Mouse (Mus musculus): ENCODE results near the gene Galr2. TPM values are rescaled to one million over a fixed set of nuclear protein-coding genes. Genes with fewer than 3 reads are reported as not detected.

Gene Galr2
- polyA plus RNA-seq, 1 experiment from 2014 or later = 0.21 TPM

GRCm38 (mm10) chr11:116255090-116255981 lies 25.4 kb upstream of the Galr2 start:
- H3K27ac ChIP-seq = no peak overlapping the region
- WGBS = 89% methylated on average over 22 of the region's 22 CpGs
- H3K4me3 ChIP-seq = no peak overlapping the region
- H3K27me3 ChIP-seq (ENCODE audit: insufficient read depth, poor library complexity, severe bottlenecking) = no peaks in the 10 kb centered on the region
- no peaks in the 10 kb centered on the region for H3K9me3 ChIP-seq
- DNase-seq (ENCODE audit: low spot score) = no peak
- peaks cover 97% of the 10 kb centered on the region for H3K36me3 ChIP-seq
- 0 out of 2 replicates have a peak, but pooled peaks cover 3% of the 10 kb centered on the region for H3K4me1 ChIP-seq

GRCm38 (mm10) chr11:116255982-116256675 lies 24.6 kb upstream of the Galr2 start:
- Histone ChIP-seq H3K4me3 (no peak overlapping the region), H3K9me3 (no peaks in the 10 kb centered on the region), H3K27ac (no peak overlapping the region), H3K4me1 (0 out of 2 replicates have a peak, but pooled peaks cover 3% of the 10 kb centered on the region), H3K27me3 (ENCODE audit: insufficient read depth, poor library complexity, severe bottlenecking) (no peaks in the 10 kb centered on the region), H3K36me3 (peaks cover 97% of the 10 kb centered on the region)
- DNase-seq (ENCODE audit: low spot score) = no peak
- WGBS = 89% methylated on average over 9 of the region's 9 CpGs

GRCm38 (mm10) chr11:116259461-116259860 lies 21.3 kb upstream of the Galr2 start:
- no peak overlapping the region for H3K4me3 ChIP-seq
- 93% methylated on average over 8 of the region's 8 CpGs for WGBS
- H3K27me3 ChIP-seq (ENCODE audit: insufficient read depth, poor library complexity, severe bottlenecking) = no peaks in the 10 kb centered on the region
- H3K4me1 ChIP-seq = 0 out of 2 replicates have a peak, but pooled peaks cover 3% of the 10 kb centered on the region
- no peak overlapping the region for H3K27ac ChIP-seq
- DNase-seq (ENCODE audit: low spot score) = no peak
- H3K36me3 ChIP-seq = peaks cover 98% of the 10 kb centered on the region
- no peaks in the 10 kb centered on the region for H3K9me3 ChIP-seq

GRCm38 (mm10) chr11:116260259-116260658 lies 20.5 kb upstream of the Galr2 start:
- H3K27ac ChIP-seq = no peak overlapping the region
- no peaks in the 10 kb centered on the region for H3K27me3 ChIP-seq (ENCODE audit: insufficient read depth, poor library complexity, severe bottlenecking)
- H3K9me3 ChIP-seq = no peaks in the 10 kb centered on the region
- H3K4me1 ChIP-seq = 0 out of 2 replicates have a peak, but pooled peaks cover 3% of the 10 kb centered on the region
- peaks cover 98% of the 10 kb centered on the region for H3K36me3 ChIP-seq
- no peak for DNase-seq (ENCODE audit: low spot score)
- WGBS = 90% methylated on average over 7 of the region's 7 CpGs
- no peak overlapping the region for H3K4me3 ChIP-seq

GRCm38 (mm10) chr11:116265352-116265751 lies 15.4 kb upstream of the Galr2 start:
- Histone ChIP-seq H3K27ac (no peak overlapping the region), H3K9me3 (no peaks in the 10 kb centered on the region), H3K36me3 (peaks cover 100% of the 10 kb centered on the region), H3K4me3 (no peak overlapping the region), H3K4me1 (0 out of 2 replicates have a peak, but pooled peaks cover 1% of the 10 kb centered on the region), H3K27me3 (ENCODE audit: insufficient read depth, poor library complexity, severe bottlenecking) (no peaks in the 10 kb centered on the region)
- DNase-seq (ENCODE audit: low spot score) = no peak
- 88% methylated on average over 11 of the region's 11 CpGs for WGBS

- Histone ChIP-seq H3K36me3 (peaks cover 100% of the 10 kb centered on the region), H3K27ac (no peak overlapping the region), H3K4me1 (0 out of 2 replicates have a peak, but pooled peaks cover 4% of the 10 kb centered on the region), H3K9me3 (no peaks in the 10 kb centered on the region), H3K4me3 (no peak overlapping the region), H3K27me3 (ENCODE audit: insufficient read depth, poor library complexity, severe bottlenecking) (no peaks in the 10 kb centered on the region)
- WGBS = 86% methylated on average over 4 of the region's 4 CpGs
- no peak for DNase-seq (ENCODE audit: low spot score)
Observed at GRCm38 (mm10) chr11:116265850-116266249, 14.9 kb upstream of the Galr2 start.

GRCm38 (mm10) chr11:116267637-116268036 lies 13.1 kb upstream of the Galr2 start:
- H3K4me3 ChIP-seq = no peak overlapping the region
- H3K9me3 ChIP-seq = no peaks in the 10 kb centered on the region
- H3K36me3 ChIP-seq = peaks cover 93% of the 10 kb centered on the region
- peaks cover 13% of the 10 kb centered on the region for H3K4me1 ChIP-seq
- 85% methylated on average over 8 of the region's 8 CpGs for WGBS
- no peak for DNase-seq (ENCODE audit: low spot score)
- H3K27me3 ChIP-seq (ENCODE audit: insufficient read depth, poor library complexity, severe bottlenecking) = no peaks in the 10 kb centered on the region
- H3K27ac ChIP-seq = no peak overlapping the region

- no peak overlapping the region for H3K4me3 ChIP-seq
- WGBS = 95% methylated on average over 6 of the region's 6 CpGs
- peaks cover 18% of the 10 kb centered on the region for H3K4me1 ChIP-seq
- H3K36me3 ChIP-seq = peaks cover 86% of the 10 kb centered on the region
- DNase-seq (ENCODE audit: low spot score) = no peak
- no peak overlapping the region for H3K27ac ChIP-seq
- H3K9me3 ChIP-seq = no peaks in the 10 kb centered on the region
- H3K27me3 ChIP-seq (ENCODE audit: insufficient read depth, poor library complexity, severe bottlenecking) = no peaks in the 10 kb centered on the region
Observed at GRCm38 (mm10) chr11:116268313-116268712, 12.4 kb upstream of the Galr2 start.

- DNase-seq (ENCODE audit: low spot score) = no peak
- H3K36me3 ChIP-seq = peaks cover 74% of the 10 kb centered on the region
Observed at GRCm38 (mm10) chr11:116269560-116269959, 11.2 kb upstream of the Galr2 start.

GRCm38 (mm10) chr11:116272589-116273468 lies 7.9 kb upstream of the Galr2 start:
- Histone ChIP-seq H3K27ac (peak overlapping the region; percentile 94), H3K4me3 (peak overlapping the region; percentile 97), H3K27me3 (ENCODE audit: insufficient read depth, poor library complexity, severe bottlenecking) (no peaks in the 10 kb centered on the region), H3K36me3 (peaks cover 41% of the 10 kb centered on the region), H3K9me3 (no peaks in the 10 kb centered on the region), H3K4me1 (peaks cover 24% of the 10 kb centered on the region)
- no peak for DNase-seq (ENCODE audit: low spot score)
- WGBS = 53% methylated on average over 12 of the region's 12 CpGs

More at GRCm38 (mm10) chr11:116269560-116269959, 11.2 kb upstream of the Galr2 start:
- no peaks in the 10 kb centered on the region for H3K27me3 ChIP-seq (ENCODE audit: insufficient read depth, poor library complexity, severe bottlenecking)
- 93% methylated on average over 8 of the region's 8 CpGs for WGBS
- peaks cover 22% of the 10 kb centered on the region for H3K4me1 ChIP-seq
- no peaks in the 10 kb centered on the region for H3K9me3 ChIP-seq
- no peak overlapping the region for H3K27ac ChIP-seq
- no peak overlapping the region for H3K4me3 ChIP-seq

GRCm38 (mm10) chr11:116273469-116274044 lies 7.2 kb upstream of the Galr2 start:
- Histone ChIP-seq H3K4me3 (peak overlapping the region; percentile 97), H3K27me3 (ENCODE audit: insufficient read depth, poor library complexity, severe bottlenecking) (no peaks in the 10 kb centered on the region), H3K27ac (peak overlapping the region; percentile 94), H3K9me3 (no peaks in the 10 kb centered on the region), H3K4me1 (peaks cover 24% of the 10 kb centered on the region), H3K36me3 (peaks cover 34% of the 10 kb centered on the region)
- no peak for DNase-seq (ENCODE audit: low spot score)
- WGBS = under 1% methylated on average over 39 of the region's 39 CpGs

GRCm38 (mm10) chr11:116274045-116274666 lies 6.6 kb upstream of the Galr2 start, which contains the start of gene Srp68:
Srp68 (minus strand) TSS chr11:116274217.
- no peaks in the 10 kb centered on the region for H3K9me3 ChIP-seq
- peak; percentile 96 for DNase-seq (ENCODE audit: low spot score)
- H3K4me1 ChIP-seq = peaks cover 24% of the 10 kb centered on the region
- H3K27me3 ChIP-seq (ENCODE audit: insufficient read depth, poor library complexity, severe bottlenecking) = no peaks in the 10 kb centered on the region
- WGBS = 4% methylated on average over 32 of the region's 32 CpGs
- peak within 1 kb of the TSS; percentile 97 for H3K4me3 ChIP-seq
- H3K36me3 ChIP-seq = peaks cover 28% of the 10 kb centered on the region
- H3K27ac ChIP-seq = peak within 1 kb of the TSS; percentile 94

Data from heart, embryonic 10.5 days (tissue).